Mouse (Mus musculus) kidney, postnatal 36 days (tissue): ENCODE results near the gene Zfp36l1.
A peak's percentile ranks its signal among the peaks of the same experiment; 100 is the strongest.

Experiments
- DNase-seq, 2 experiments: peaks; one replicate each; pipeline ENCODE4 v3.0.0; 2021 to 2022; ENCODE audit warnings: mixed read lengths in 2 of 2

The Zfp36l1 gene

GRCm38 (mm10) chr12:80108896-80109668 is 3.7 kb downstream of the Zfp36l1 start:
- peak; percentile 88 to 96 for DNase-seq

DNA sequence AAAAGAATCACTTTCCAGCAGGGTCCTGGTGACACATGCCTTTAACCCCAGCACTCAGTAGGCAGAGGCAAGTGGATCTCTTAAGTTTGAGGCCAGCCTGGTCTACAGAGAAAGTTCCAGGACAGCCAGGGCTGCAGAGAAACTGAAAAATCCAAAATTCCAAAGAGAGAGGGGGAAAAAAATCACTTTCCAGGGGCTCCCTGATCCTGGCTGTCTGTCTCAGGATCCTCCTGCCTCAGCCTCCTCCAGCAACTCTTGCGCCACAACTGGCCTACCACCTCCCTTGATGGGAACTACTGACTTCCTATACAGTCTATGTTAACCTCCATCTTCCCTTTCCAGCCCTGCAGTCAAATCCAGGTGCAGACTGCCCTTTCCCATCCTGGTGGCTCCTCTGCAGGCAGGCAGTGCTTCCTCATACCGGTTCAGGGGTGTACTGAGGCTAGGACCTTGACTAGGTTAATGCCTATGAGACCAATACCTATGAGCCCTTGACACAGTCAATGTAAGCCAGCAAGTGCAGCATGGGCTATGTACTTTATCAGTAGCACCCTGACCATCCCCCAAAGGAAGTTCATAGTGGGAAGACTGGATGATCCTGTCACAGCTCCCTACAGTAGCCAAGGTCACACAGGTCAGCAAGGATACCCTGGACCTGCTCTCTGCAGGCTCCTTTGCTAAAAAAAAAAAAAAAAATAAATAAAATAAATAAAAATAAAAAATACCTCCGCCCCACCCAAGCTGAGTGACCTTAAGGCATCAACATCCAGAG is 5.7 kb downstream of the Zfp36l1 start:
- DNase-seq = no peak

GRCm38 (mm10) chr12:80106138-80106895 is 6.5 kb downstream of the Zfp36l1 start:
- no peak for DNase-seq

- peak; percentile 91 to 96 for DNase-seq
These were observed 9.3 kb downstream of the Zfp36l1 start for GRCm38 (mm10) chr12:80103521-80103973.

GRCm38 (mm10) chr12:80103089-80103488 is 9.7 kb downstream of the Zfp36l1 start:
- no peak for DNase-seq

DNA sequence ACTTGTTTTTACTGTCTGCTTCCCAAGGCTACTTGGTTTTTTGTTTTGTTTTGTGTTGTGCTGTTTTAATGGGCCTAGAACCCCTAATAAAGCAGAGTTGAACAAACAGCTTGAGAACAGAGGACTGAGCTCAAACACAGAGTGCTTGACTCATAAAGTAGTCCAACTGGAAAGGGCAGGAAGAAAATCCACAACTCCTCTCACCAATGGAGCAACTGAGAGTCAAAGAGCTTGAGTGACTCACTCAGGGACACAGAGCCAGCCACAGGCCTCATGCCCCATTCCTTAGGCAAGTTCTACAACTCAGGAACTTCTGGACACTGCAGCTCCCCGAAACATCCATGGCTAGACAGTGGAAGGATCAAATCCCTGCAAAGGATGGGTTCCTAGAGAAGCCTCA is 14.0 kb downstream of the Zfp36l1 start:
- DNase-seq = no peak

GRCm38 (mm10) chr12:80096734-80097133 is 16.1 kb downstream of the Zfp36l1 start:
- no peak for DNase-seq

DNA sequence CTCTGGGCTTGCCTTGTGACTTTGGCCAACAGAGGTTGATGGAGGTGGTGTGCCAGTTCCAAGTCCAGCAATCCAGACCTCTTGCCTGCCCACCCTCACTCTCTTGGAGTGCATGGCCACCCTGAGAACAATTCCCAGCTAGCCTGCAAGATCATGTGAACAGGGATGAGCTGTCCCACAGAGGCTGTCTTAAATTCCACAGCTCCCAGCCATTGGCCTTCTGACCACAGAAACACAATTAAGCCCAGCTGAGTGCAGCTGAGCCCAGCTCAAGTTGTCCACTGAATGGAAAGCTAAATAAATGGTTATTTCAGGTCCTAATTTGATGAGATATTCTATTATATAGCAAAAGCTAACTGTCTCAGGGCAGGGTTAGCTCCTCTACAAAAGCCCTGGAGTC is 20.0 kb downstream of the Zfp36l1 start:
- no peak for DNase-seq

- DNase-seq = no peak
These were observed 21.7 kb downstream of the Zfp36l1 start for GRCm38 (mm10) chr12:80091080-80091479.

DNA sequence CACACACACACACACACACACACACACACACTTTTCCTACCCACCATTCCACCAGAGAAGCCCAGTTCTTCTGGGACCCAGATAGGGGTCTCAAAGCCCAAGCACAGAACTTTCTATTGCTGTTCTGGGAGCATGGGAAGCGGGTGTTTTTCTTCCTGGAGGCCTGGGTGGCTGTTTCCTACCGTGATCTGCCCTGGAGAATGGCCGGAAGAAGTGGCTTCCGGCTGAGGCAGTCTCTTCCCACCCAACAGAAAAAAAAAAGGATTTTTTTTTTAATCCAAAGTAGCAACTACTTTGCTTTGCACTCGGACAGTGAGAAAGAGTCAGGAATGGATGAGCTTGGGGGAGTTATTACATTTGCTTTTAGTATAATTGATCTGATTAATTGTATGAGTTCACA is 22.3 kb downstream of the Zfp36l1 start:
- DNase-seq = peak; percentile 60 to 62

DNA sequence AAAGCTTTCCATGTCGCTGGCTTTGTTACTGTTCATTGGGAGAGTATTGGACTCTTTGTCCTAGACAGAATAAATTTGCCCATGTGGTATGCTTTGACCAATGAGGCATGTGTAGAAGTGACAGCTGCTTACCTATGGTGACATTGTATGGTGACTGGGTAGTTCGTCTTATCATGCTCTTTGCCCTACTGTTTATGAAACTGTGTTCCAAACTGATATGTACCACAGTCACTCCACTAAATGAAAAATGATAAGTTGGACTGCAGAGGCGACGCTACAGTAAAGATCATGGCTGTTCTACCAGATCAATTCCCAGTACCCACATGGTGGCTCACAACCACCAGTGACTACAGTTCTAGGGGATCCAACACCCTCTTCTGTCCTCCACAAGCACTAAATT is 24.7 kb downstream of the Zfp36l1 start:
- no peak for DNase-seq

DNA sequence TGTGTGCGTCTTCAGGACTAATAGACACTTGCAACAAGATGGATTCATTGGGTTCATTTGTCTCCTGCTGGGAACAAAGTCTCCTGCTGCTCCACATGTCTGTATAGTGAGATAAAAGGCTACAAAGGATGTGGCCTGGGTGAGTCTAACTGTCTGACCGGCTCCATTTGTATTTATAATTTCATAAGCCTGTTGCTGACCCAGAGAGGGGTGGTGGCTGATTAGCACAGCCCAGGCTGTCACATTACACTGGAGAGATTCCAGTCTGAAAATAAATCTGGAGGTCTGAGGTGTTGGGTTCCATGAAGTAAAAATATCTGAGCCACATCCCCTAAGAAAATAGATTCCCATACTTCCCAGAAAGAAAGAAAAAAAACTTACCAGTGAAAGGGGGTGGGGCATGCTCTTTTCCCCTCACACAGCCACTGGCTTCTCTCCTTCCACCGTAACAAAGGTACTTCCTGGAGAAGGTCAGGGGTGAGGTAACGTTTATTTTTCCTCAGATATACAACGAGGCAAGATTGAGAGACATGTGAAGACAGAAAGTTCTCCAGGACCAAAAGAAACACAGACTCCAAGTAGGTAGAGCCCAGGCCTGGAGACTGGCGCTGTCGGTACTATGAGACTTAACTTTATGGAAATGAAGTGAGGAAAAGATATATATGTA is 28.2 kb downstream of the Zfp36l1 start:
- DNase-seq = no peak

DNA sequence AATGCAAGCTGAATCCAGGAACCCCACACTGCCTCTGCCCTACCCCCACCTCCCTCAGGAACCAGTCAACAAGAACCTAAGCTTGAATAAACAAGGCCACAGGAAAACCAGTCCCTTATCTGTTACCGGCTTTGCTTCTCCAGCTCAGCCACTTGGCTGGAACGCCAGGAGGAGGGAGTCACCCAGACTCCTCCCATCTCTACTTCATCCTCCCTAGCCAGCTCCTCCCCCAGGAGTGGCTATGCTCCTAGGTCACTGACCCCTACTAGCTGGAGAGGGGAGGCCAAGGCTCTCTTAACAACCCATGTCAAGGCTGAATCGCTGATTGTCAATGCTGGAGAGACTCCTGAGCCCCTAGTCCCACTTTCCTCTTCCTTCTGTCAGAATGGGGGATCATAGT is 28.9 kb downstream of the Zfp36l1 start:
- peak; percentile 82 to 87 for DNase-seq

- DNase-seq = no peak
These were observed 29.5 kb downstream of the Zfp36l1 start for GRCm38 (mm10) chr12:80083133-80083821.

DNA sequence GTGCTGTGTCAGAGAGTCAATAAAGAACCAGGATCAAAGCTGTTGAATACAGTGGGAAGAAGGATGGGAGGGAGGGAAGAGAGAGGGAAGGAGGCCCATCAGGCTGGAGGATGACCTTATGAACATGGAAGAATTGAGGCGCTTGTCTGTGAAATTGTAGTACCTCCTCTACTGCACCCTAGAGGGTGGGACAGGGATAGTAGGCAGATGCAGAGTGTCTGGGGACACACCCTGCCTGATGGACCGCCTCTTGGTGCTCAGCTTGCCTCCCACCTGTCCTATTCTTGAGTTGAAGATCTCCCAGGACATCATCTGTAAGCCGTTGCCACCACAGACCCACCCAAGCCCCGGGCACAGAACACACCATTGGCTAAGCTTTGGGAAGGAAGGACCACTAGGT is 30.1 kb downstream of the Zfp36l1 start:
- no peak for DNase-seq

GRCm38 (mm10) chr12:80081440-80081839 is 31.4 kb downstream of the Zfp36l1 start:
- DNase-seq = no peak

DNA sequence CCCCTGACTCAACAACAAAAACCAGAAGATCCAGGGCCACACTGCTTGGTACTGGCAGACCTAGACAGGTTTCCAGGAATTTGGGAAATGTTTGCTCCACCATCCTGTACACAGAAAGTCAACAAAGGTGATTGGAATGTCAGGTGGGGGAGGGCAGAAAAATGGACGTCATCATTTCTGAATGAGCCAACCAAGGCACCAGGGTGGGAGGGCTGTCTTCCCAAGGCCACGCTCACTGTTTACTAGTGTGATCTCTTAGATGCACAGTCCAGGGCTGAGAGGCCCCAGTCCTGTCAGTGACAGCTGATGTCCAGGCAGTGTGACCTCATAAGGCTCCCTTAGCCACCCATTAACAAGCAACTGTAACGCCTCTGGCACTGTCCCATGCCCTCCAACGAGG is 32.9 kb downstream of the Zfp36l1 start:
- peak in 1 of 2 experiments; percentile 44 for DNase-seq

DNA sequence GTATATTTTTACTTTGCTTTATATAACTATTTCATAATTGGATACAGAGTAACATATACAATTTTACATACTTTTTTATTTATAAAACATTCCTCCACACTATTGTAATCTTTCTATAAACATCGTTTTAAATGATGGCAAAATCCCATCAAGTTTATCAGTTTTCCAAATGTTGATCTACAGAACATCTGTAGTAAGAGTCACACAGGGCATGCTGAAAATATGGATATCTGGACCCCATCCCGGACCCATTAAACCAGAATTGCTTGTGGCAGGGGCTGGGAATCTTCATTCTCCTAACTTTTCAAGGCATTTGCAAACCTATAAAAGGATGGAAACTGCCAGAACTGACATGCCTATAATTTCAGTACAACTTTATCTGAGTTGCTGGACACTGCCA is 38.5 kb downstream of the Zfp36l1 start:
- DNase-seq = no peak

DNA sequence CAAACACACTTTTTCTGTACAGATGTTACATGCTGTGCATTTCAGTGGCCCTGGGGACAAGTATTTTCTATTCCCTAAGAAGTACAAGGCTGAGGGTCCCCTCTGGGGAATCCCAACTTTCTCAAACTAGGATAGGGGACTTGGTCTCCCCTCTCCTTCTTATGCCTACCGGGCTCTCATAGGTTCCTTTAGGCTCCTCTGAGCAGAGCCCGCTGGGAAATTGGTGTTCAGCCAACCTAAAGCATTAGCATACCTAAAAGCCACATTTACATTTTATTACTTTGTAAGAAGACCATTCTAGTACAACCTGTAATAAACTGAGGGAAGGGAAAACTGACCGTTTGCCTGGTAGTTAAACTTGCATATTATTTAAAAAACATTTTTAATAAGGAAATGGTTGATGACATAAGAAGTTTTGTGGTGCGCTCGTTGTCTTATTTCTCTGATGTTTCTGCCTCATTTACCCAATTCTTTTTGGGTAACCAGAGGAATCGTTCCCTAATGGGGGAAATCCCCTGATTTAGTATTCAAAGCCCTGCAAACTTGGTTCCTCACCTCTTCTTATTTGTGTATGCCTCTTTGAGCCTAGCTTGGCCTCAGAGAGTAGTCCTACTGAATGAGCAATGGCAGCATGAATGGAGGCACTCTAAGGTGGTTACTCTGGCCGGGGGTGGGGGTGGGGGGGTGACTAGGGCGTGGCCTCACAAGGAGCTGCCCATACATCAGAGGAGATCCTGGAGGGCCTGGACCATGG is 42.1 kb downstream of the Zfp36l1 start:
- DNase-seq = peak in 1 of 2 experiments; percentile 31

DNA sequence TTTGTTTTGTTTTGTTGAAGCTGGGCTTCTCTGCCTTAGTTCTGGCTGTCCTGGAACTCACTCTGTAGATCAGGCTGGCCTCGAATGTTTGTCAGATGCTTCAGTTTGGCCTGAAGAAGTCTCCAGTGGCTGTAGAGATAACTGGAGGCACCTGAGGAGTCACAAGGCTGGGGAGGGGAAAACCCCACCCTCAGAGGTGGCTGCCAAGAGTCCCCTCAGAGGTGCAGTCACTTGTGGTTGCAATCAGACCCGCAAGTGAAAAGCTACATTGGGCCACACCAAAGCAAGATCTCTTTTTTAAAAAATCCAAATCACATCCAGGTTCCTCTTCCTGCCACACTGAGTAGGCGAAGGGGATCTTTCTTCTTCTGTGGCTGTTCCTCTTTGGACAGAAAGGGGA is 43.8 kb downstream of the Zfp36l1 start:
- no peak for DNase-seq

- DNase-seq = no peak
These were observed 44.8 kb downstream of the Zfp36l1 start for GRCm38 (mm10) chr12:80068016-80068415.
